Mouse (Mus musculus) MEL (cell line): ENCODE measurements around the gene Arhgef17.

Experiments
- CTCF ChIP-seq, 3 experiments: IDR thresholded peaks in 2 of 3; conservative IDR thresholded peaks in 1 of 3; 2 replicates each; pipeline ENCODE4 v1.5.1; 2011 to 2012; ENCODE audit warnings: low read length in 3 of 3, low read depth in 2 of 3, mild to moderate bottlenecking in 2 of 3, improper control_type of control experiment in 1 of 3, inconsistent platforms in 1 of 3, mixed read lengths in 1 of 3, moderate library complexity in 1 of 3; ENCODE audit not compliant: control insufficient read depth in 1 of 3, insufficient read depth in 1 of 3, poor library complexity in 1 of 3, severe bottlenecking in 1 of 3
- ELF1 ChIP-seq: IDR thresholded peaks from 2 replicates; pipeline ENCODE4 v1.6.1; 2014; ENCODE audit warnings: low read depth, mild to moderate bottlenecking, inconsistent platforms, low read length, improper control_type of control experiment, moderate library complexity
- EP300 ChIP-seq, 2 experiments: IDR thresholded peaks; 2 replicates each; pipeline ENCODE4 v1.6.1; 2011; ENCODE audit warnings: improper control_type of control experiment in 2 of 2, low read length in 2 of 2, low read depth in 1 of 2, mild to moderate bottlenecking in 1 of 2
- GABPA ChIP-seq: IDR thresholded peaks from 2 replicates; pipeline ENCODE4 v1.6.1; 2012; ENCODE audit warnings: low read depth, mild to moderate bottlenecking, inconsistent platforms, low read length, improper control_type of control experiment, moderate library complexity
- GATA1 ChIP-seq: IDR thresholded peaks from 2 replicates; pipeline ENCODE4 v1.6.1; 2011; ENCODE audit warnings: low read depth, low read length, improper control_type of control experiment
- HCFC1 ChIP-seq: IDR thresholded peaks from 2 replicates; pipeline ENCODE4 v1.6.1; 2012; ENCODE audit warnings: low read depth, mild to moderate bottlenecking, inconsistent platforms, low read length, improper control_type of control experiment, moderate library complexity
- KAT2A ChIP-seq: conservative IDR thresholded peaks from 2 replicates; pipeline ENCODE4 v1.6.1; 2012; ENCODE audit warnings: low read depth, low read length, improper control_type of control experiment, inconsistent platforms
- MAFK ChIP-seq: IDR thresholded peaks from 2 replicates; pipeline ENCODE4 v1.6.1; 2011; ENCODE audit warnings: low read depth, mild to moderate bottlenecking, low read length, improper control_type of control experiment, borderline replicate concordance
- MAX ChIP-seq: IDR thresholded peaks from 2 replicates; pipeline ENCODE4 v1.6.1; 2011; ENCODE audit warnings: low read length, improper control_type of control experiment
- MXI1 ChIP-seq: IDR thresholded peaks from 2 replicates; pipeline ENCODE4 v1.6.1; 2011; ENCODE audit warnings: mild to moderate bottlenecking, low read depth, low read length, improper control_type of control experiment
- POLR2A ChIP-seq, 2 experiments: IDR thresholded peaks; 2 replicates each; pipeline ENCODE4 v1.6.1; 2011 to 2012; ENCODE audit warnings: low read length in 2 of 2, mild to moderate bottlenecking in 2 of 2, control low read depth in 1 of 2, improper control_type of control experiment in 1 of 2, low read depth in 1 of 2, moderate library complexity in 1 of 2; ENCODE audit not compliant: control insufficient read depth in 1 of 2, insufficient read depth in 1 of 2, poor library complexity in 1 of 2
- TBP ChIP-seq: IDR thresholded peaks from 2 replicates; pipeline ENCODE4 v1.8.0; 2011; ENCODE audit warnings: low read depth, low read length, improper control_type of control experiment
- TCF12 ChIP-seq: IDR thresholded peaks from 2 replicates; pipeline ENCODE4 v1.6.1; 2014; ENCODE audit warnings: low read depth, mild to moderate bottlenecking, inconsistent platforms, low read length, improper control_type of control experiment, moderate library complexity
- USF1 ChIP-seq: IDR thresholded peaks from 2 replicates; pipeline ENCODE4 v1.6.1; 2014; ENCODE audit warnings: low read depth, mild to moderate bottlenecking, inconsistent platforms, low read length, improper control_type of control experiment, moderate library complexity

DNA sequence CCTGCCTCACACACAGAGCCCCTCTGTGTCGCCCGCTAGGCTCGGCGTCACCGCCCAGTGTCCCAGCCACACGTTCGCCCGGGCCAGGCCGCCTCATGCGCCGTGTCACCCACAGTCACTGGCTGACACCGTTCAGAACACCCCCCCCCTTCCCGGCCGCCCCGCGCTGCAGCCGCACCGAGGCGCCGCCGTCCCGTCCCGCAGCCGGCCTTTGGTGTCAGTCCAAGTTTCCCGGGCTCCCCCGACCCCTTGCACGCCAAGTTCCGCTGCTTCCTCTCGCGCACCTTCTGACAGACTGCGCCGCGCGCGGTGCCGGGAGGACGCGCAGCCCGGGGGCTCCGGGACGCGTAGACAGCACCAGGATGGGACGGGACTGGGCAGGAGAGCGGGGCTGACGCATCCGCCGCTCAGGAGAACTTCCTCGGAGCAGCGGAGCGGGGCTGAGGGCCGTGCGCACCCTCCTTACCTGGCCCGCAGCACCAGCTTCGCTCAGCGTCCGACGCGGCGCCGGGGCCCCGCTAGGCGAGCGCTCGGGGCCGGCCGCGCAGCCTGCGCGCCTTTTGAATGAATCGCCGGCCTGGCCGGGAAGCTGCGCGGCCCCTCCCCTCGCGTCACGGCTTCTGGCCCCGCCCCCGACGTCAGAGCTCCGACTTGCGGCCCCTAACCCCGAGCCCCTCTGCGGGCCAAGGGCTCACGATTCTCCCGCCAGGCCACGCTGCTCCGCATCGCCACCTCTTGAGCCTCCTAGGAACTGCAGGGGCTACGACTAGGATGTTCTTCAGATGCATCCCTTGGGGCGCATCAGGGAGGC lies 68.9 kb downstream of the Arhgef17 start, which contains the start of gene Relt:
- TF ChIP-seq TCF12 (peak; percentile 7; the same call in 1 of the 2 replicates), HCFC1 (no peak), GATA1 (no peak), ELF1 (no peak), TBP (peak; percentile 65), CTCF (IDR thresholded peaks at IDR 0.05 in 2 of 3, conservative IDR thresholded peaks at IDR 0.05 in 1 of 3; ENCODE audit: control insufficient read depth in 1 of 3, insufficient read depth in 1 of 3, low read depth in 2 of 3, low read length in 3 of 3, poor library complexity in 1 of 3, severe bottlenecking in 1 of 3) (peak; percentile 52 to 80 (median 74); a peak in 5 of 6 replicates), USF1 (no peak), KAT2A (no peak), EP300 (IDR thresholded peaks at IDR 0.05; ENCODE audit: low read depth in 1 of 2, low read length in 2 of 2) (no peak), MAFK (no peak), MXI1 (peak; percentile 57; the same call in 1 of the 2 replicates), MAX (no peak), POLR2A (IDR thresholded peaks at IDR 0.05; ENCODE audit: control insufficient read depth in 1 of 2, insufficient read depth in 1 of 2, low read depth in 1 of 2, low read length in 2 of 2, poor library complexity in 1 of 2) (peak; percentile 97 to 99), GABPA (no peak)
